Mouse (Mus musculus): Measurements from ENCODE around the gene Noc4l. TPM values are rescaled to one million over a fixed set of nuclear protein-coding genes. Genes with fewer than 3 reads are reported as not detected.

Gene Noc4l
- total and polyA plus RNA-seq, 3 experiments = 42.0 to 160 (median 50.7) TPM

DNA sequence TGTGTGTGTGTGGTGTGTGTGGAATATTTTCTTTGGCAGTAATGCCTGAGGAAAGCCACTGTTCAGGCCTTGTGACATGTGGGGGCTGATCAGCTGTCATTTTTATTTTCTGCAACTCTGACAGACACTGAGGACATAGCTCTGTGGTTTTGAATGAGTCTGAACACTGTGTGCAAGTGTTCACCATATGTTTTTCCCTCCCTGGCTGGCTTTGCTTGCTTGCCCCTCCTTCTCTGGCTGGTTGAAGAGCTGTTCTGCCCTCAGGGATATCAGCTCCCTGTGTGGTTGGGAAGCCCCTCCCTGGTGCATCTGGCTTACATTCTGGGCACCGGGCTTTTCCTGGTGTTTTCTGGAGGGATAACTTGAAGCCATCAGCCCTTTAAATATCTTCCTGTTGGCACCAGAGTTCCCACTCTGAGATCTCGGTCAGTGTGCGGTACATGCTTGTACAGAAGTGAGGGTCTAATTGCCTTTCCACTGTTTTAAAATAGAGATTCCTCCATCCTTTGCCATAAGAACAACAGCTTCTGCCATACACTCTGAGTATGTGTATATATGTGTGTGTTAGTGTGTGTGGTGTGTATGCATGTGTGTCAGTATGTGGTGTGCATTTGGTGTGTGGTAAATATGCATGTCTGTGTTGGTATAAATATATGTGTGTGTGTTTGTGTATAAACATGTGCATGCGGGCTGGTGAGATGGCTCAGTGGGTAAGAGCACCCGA is 41.6 kb downstream of the Noc4l start:
- dilution Hi-C loops (cut with MboI; ENCODE audit: extremely low pct_ligation_motif_present, extremely low pct_unique_long_range_greater_than_20kb, low sequenced_read_pairs) = no loop called here
- H3K79me2 ChIP-seq (replicated peaks; ENCODE audit: control insufficient read depth, extremely low read depth, insufficient read depth, poor library complexity, severe bottlenecking) = no peaks in the 10 kb centered on the region

DNA sequence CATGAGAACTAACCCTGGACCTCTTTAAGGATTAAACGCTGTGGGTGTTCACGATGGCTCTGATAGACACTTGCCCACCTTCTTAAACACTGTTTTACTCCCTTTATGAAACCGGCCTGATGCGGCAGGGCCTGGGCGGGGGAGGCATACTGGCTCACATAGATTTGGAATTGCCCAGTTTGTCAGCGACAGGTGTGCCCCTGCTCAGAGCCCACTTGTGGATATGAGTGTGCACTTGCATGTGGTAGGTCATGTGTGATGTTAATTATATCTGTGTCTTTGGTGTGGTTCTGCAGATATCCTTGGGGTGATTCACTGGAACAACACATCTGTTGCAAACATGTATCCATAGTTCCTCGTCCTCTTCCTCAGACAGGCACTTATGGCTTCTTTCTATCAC is 42.7 kb downstream of the Noc4l start:
- no peak for DNase-seq (ENCODE audit: extremely low read depth)
- Histone ChIP-seq H3K27me3 (replicated peaks) (peaks cover 27% of the 10 kb centered on the region), H3K27ac (ENCODE audit: insufficient read depth, low read depth) (no peak overlapping the region), H3K4me2 (ENCODE audit: insufficient read depth, low read depth, poor library complexity, severe bottlenecking) (no peak overlapping the region), H3K36me3 (replicated peaks in 1 of 2; ENCODE audit: control insufficient read depth in 1 of 2, insufficient read depth in 1 of 2, low read length in 1 of 2) (no peaks in the 10 kb centered on the region), H3K4me3 (replicated peaks in 1 of 3; ENCODE audit: low read depth in 2 of 3, low read length in 2 of 3, poor library complexity in 1 of 3) (no peak overlapping the region), H3K79me2 (replicated peaks; ENCODE audit: control insufficient read depth, extremely low read depth, insufficient read depth, poor library complexity, severe bottlenecking) (no peaks in the 10 kb centered on the region), H3K9me3 (replicated peaks; ENCODE audit: low read length) (no peaks in the 10 kb centered on the region), H3K9ac (ENCODE audit: insufficient read depth, low read depth) (no peak overlapping the region), H3K4me1 (ENCODE audit: control insufficient read depth in 1 of 2, insufficient read depth in 2 of 2) (peaks cover 0 to 8% of the 10 kb centered on the region in 2 experiments; a peak in 1 of 4 replicates)
- dilution Hi-C loops (cut with MboI; ENCODE audit: extremely low pct_ligation_motif_present, extremely low pct_unique_long_range_greater_than_20kb, low sequenced_read_pairs) (no loop called here), in situ Hi-C loops (cut with MboI; ENCODE audit: low pct_ligation_motif_present, low pct_unique_long_range_greater_than_20kb, low sequenced_read_pairs) (no loop called here)
- TF ChIP-seq GABPA (IDR thresholded peaks at IDR 0.05; ENCODE audit: insufficient replicate concordance, low read depth, low read length) = no peak
- TF ChIP-seq MAZ (IDR thresholded peaks at IDR 0.05; ENCODE audit: low read depth, low read length) = no peak
- no peak for TF ChIP-seq ZMIZ1 (IDR thresholded peaks at IDR 0.05; ENCODE audit: low read depth, low read length)
- TF ChIP-seq POLR2AphosphoS2 (IDR thresholded peaks at IDR 0.05; ENCODE audit: low read depth, low read length) = no peak
- TF ChIP-seq MAFK (IDR thresholded peaks at IDR 0.05; ENCODE audit: insufficient replicate concordance, low read length) = no peak
- no peak for TF ChIP-seq MEF2A (IDR thresholded peaks at IDR 0.05; ENCODE audit: borderline replicate concordance, low read depth, low read length)
- no peak for TF ChIP-seq CHD2 (IDR thresholded peaks at IDR 0.05; ENCODE audit: low read length)
- TF ChIP-seq TCF12 (IDR thresholded peaks at IDR 0.05; ENCODE audit: low read depth, low read length) = no peak
- no peak for TF ChIP-seq NELFE (IDR thresholded peaks at IDR 0.05; ENCODE audit: low read depth, low read length)
- TF ChIP-seq CTCF (conservative IDR thresholded peaks at IDR 0.05 in 1 of 2, IDR thresholded peaks at IDR 0.05 in 1 of 2; ENCODE audit: low read depth in 2 of 2, low read length in 2 of 2) = no peak
- no peak for TF ChIP-seq MAX (IDR thresholded peaks at IDR 0.05; ENCODE audit: low read length)
- no peak for TF ChIP-seq PAX5 (IDR thresholded peaks at IDR 0.05; ENCODE audit: low read length)
- TF ChIP-seq MYC (IDR thresholded peaks at IDR 0.05; ENCODE audit: low read depth, low read length) = no peak
- TF ChIP-seq ETS1 (conservative IDR thresholded peaks at IDR 0.05; ENCODE audit: low read depth, low read length) = no peak
- no peak for TF ChIP-seq TBP (conservative IDR thresholded peaks at IDR 0.05; ENCODE audit: low read depth, low read length)
- no peak for TF ChIP-seq JUN (IDR thresholded peaks at IDR 0.05; ENCODE audit: insufficient read depth, low read depth, low read length)
- no peak for TF ChIP-seq IRF4 (IDR thresholded peaks at IDR 0.05; ENCODE audit: low read depth, low read length)

More for the DNA sequence above, 41.6 kb downstream of the Noc4l start:
- in situ Hi-C loops (cut with MboI; ENCODE audit: low pct_ligation_motif_present, low pct_unique_long_range_greater_than_20kb, low sequenced_read_pairs) = no loop called here
- Histone ChIP-seq H3K9me3 (replicated peaks; ENCODE audit: low read length) (no peaks in the 10 kb centered on the region), H3K27ac (ENCODE audit: insufficient read depth, low read depth) (no peak overlapping the region), H3K4me1 (ENCODE audit: control insufficient read depth in 1 of 2, insufficient read depth in 2 of 2) (peaks cover 0 to 8% of the 10 kb centered on the region in 2 experiments; a peak in 1 of 4 replicates), H3K36me3 (replicated peaks in 1 of 2; ENCODE audit: control insufficient read depth in 1 of 2, insufficient read depth in 1 of 2, low read length in 1 of 2) (no peaks in the 10 kb centered on the region), H3K9ac (ENCODE audit: insufficient read depth, low read depth) (no peak overlapping the region), H3K4me3 (replicated peaks in 1 of 3; ENCODE audit: low read depth in 2 of 3, low read length in 2 of 3, poor library complexity in 1 of 3) (no peak overlapping the region), H3K27me3 (replicated peaks) (peaks cover 18% of the 10 kb centered on the region), H3K4me2 (ENCODE audit: insufficient read depth, low read depth, poor library complexity, severe bottlenecking) (no peak overlapping the region)
- TF ChIP-seq SMC3 (IDR thresholded peaks at IDR 0.05; ENCODE audit: low read depth, low read length) (no peak), NELFE (IDR thresholded peaks at IDR 0.05; ENCODE audit: low read depth, low read length) (no peak), GABPA (IDR thresholded peaks at IDR 0.05; ENCODE audit: insufficient replicate concordance, low read depth, low read length) (no peak), PAX5 (IDR thresholded peaks at IDR 0.05; ENCODE audit: low read length) (no peak), E2F4 (IDR thresholded peaks at IDR 0.05; ENCODE audit: insufficient replicate concordance, low read depth, low read length) (no peak), ZNF384 (IDR thresholded peaks at IDR 0.05; ENCODE audit: low read depth, low read length) (no peak), CTCF (conservative IDR thresholded peaks at IDR 0.05 in 1 of 2, IDR thresholded peaks at IDR 0.05 in 1 of 2; ENCODE audit: low read depth in 2 of 2, low read length in 2 of 2) (no peak), JUN (IDR thresholded peaks at IDR 0.05; ENCODE audit: insufficient read depth, low read depth, low read length) (no peak), CHD1 (IDR thresholded peaks at IDR 0.05; ENCODE audit: low read depth, low read length) (no peak)
- DNase-seq (ENCODE audit: extremely low read depth) = no peak

Data from CH12.LX (cell line).